Comparison of ENCODE assay signal across 11 mouse cellular contexts in genomic region chr19:47049061-47049460, GRCm38 (mm10). TPM values are rescaled to one million over a fixed set of nuclear protein-coding genes. Genes with fewer than 3 reads are reported as not detected.
DNase-seq lines count a peak whose midpoint lies in the region; ATAC-seq and TF ChIP-seq lines count a peak whose summit lies in the region.
"Had no signal": no experiment of that assay in that cellular context is flagged by ENCODE, and none has a peak within 500 bp of the region (broad histone marks: within the 10 kb centered on the region; RNA-seq: fewer than 3 reads in every experiment).

No protein-coding gene starts in this region.

- H3K9ac ChIP-seq in ES-Bruce4 (ENCODE audit: low read depth, poor library complexity, severe bottlenecking), result 0 out of 2 replicates have a peak overlapping the region, but pooled peaks have one; percentile 88
- H3K9ac ChIP-seq in forebrain, postnatal 0 days, result no peak overlapping the region
- no peak overlapping the region for H3K9ac ChIP-seq in liver, embryonic 16.5 days (ENCODE audit: low read depth, low read length)

- peak overlapping the region; percentile 80 for H3K4me2 ChIP-seq in forebrain, postnatal 0 days (ENCODE audit: low read depth)
- H3K4me2 ChIP-seq in liver, embryonic 16.5 days (ENCODE audit: low read depth, low read length), result peak overlapping the region; percentile 98; the same call in 1 of the 2 replicates

- peak; percentile 14 for TF ChIP-seq POLR2A in ES-Bruce4 (IDR thresholded peaks at IDR 0.05; ENCODE audit: insufficient read depth, low read length)

- no peak for ATAC-seq in erythroblast, adult 5-6 weeks (replicated peaks; ENCODE audit: low FRiP score, poor library complexity, severe bottlenecking)
- no peak for ATAC-seq in forebrain, postnatal 0 days
- ATAC-seq in liver, embryonic 16.5 days (ENCODE audit: low read depth), result no peak
- ATAC-seq in CD4-positive, CD25-positive, alpha-beta regulatory T cell, adult 4 months, result no peak

- H3K4me1 ChIP-seq in erythroblast, embryonic 14.5 days (ENCODE audit: control insufficient read depth), result peaks cover 27% of the 10 kb centered on the region
- peaks cover 1% of the 10 kb centered on the region for H3K4me1 ChIP-seq in ES-Bruce4 (ENCODE audit: control insufficient read depth, insufficient read depth, low read length)
- peaks cover 10% of the 10 kb centered on the region for H3K4me1 ChIP-seq in forebrain, postnatal 0 days (ENCODE audit: insufficient read depth)
- peaks cover 15% of the 10 kb centered on the region for H3K4me1 ChIP-seq in liver, embryonic 16.5 days (ENCODE audit: control insufficient read depth, low read depth, low read length)

- H3K36me3 ChIP-seq in erythroblast, embryonic 14.5 days (ENCODE audit: control insufficient read depth), result peaks cover 31% of the 10 kb centered on the region
- peaks cover 23% of the 10 kb centered on the region for H3K36me3 ChIP-seq in ES-Bruce4 (ENCODE audit: control insufficient read depth, insufficient read depth, low read length, poor library complexity, severe bottlenecking)
- H3K36me3 ChIP-seq in forebrain, postnatal 0 days (ENCODE audit: insufficient read depth), result peaks cover 19% of the 10 kb centered on the region
- no peaks in the 10 kb centered on the region for H3K36me3 ChIP-seq in liver, embryonic 16.5 days (ENCODE audit: control insufficient read depth, insufficient read depth)

- TF ChIP-seq EP300 in ES-Bruce4 (IDR thresholded peaks at IDR 0.05; ENCODE audit: insufficient read depth, low read depth, low read length), result no peak

- H3K27me3 ChIP-seq in erythroblast, embryonic 14.5 days (ENCODE audit: control insufficient read depth), result no peaks in the 10 kb centered on the region
- H3K27me3 ChIP-seq in ES-Bruce4 (ENCODE audit: control insufficient read depth, insufficient read depth, low read length, poor library complexity, severe bottlenecking), result no peaks in the 10 kb centered on the region
- H3K27me3 ChIP-seq in forebrain, postnatal 0 days (ENCODE audit: insufficient read depth, low read length), result no peaks in the 10 kb centered on the region
- no peaks in the 10 kb centered on the region for H3K27me3 ChIP-seq in liver, embryonic 16.5 days (ENCODE audit: control insufficient read depth, insufficient read depth, low read depth, low read length)

- no peak for TF ChIP-seq CTCF in ES-Bruce4 (IDR thresholded peaks at IDR 0.05; ENCODE audit: low read depth, low read length)
- no peak for TF ChIP-seq CTCF in forebrain, postnatal 0 days (IDR thresholded peaks at IDR 0.05; ENCODE audit: low read depth)

- DNase-seq in forebrain, postnatal 0 days, result no peak
- no peak for DNase-seq in thymus, adult 18-20 months
- DNase-seq in urinary bladder, postnatal 14 days (ENCODE audit: low spot score), result no peak
- DNase-seq: cerebellum, adult 8-10 months; gastrocnemius, postnatal 10 days; layer of hippocampus, postnatal 36 days had no signal

- peak overlapping the region; percentile 29 for H3K4me3 ChIP-seq in erythroblast, embryonic 14.5 days (replicated peaks)
- peak overlapping the region; percentile 18; the same call in 1 of the 2 replicates for H3K4me3 ChIP-seq in ES-Bruce4 (ENCODE audit: low read depth, low read length)
- no peak overlapping the region for H3K4me3 ChIP-seq in forebrain, postnatal 0 days (ENCODE audit: low read depth, low read length)
- no peak overlapping the region for H3K4me3 ChIP-seq in liver, embryonic 16.5 days (ENCODE audit: low read depth, low read length)

- H3K9me3 ChIP-seq in erythroblast, embryonic 14.5 days (ENCODE audit: control insufficient read depth, low read length), result no peaks in the 10 kb centered on the region
- H3K9me3 ChIP-seq in ES-Bruce4 (replicated peaks; ENCODE audit: control insufficient read depth, insufficient read depth, low read length, poor library complexity, severe bottlenecking), result no peaks in the 10 kb centered on the region
- H3K9me3 ChIP-seq in forebrain, postnatal 0 days (ENCODE audit: low read length), result no peaks in the 10 kb centered on the region
- H3K9me3 ChIP-seq in liver, embryonic 16.5 days (replicated peaks; ENCODE audit: control insufficient read depth, low read length), result no peaks in the 10 kb centered on the region

- H3K27ac ChIP-seq in ES-Bruce4 (ENCODE audit: insufficient read depth, low read length), result no peak overlapping the region
- H3K27ac ChIP-seq in forebrain, postnatal 0 days (ENCODE audit: low read depth, low read length), result no peak overlapping the region
- no peak overlapping the region for H3K27ac ChIP-seq in liver, embryonic 16.5 days (ENCODE audit: low read length)

- 77% methylated on average over 4 of the region's 4 CpGs for WGBS in forebrain, postnatal 0 days
- 66% methylated on average over 4 of the region's 4 CpGs for WGBS in liver, embryonic 16.5 days (ENCODE audit: insufficient replicate concordance)

RNA-seq across cellular contexts. Expression of gene Pcgf6, which starts 1.6 kb away (rescaled TPM):
- 0.46 and 0.48 TPM in 2 replicates for polyA plus RNA-seq in erythroblast, embryonic 14.5 days (2012)
- 6.1 and 9.2 TPM in 2 replicates for total RNA-seq in erythroblast, adult 5-6 weeks (2015; ENCODE audit: low replicate concordance)
- 1.9 and 2.5 TPM in 2 replicates for total RNA-seq in erythroblast, adult 5-6 weeks (2017; ENCODE audit: low replicate concordance)
- 70.7 and 73.2 TPM in 2 replicates for polyA plus RNA-seq in ES-Bruce4 (2011; ENCODE audit: insufficient read depth, insufficient read length, low read depth, missing spikeins)
- 29.9 and 33.3 TPM in 2 replicates for total RNA-seq in forebrain, postnatal 0 days (2014; rRNA removed)
- polyA plus RNA-seq in forebrain, postnatal 0 days (2015; fragmentation: Nextera tagmentation; extraction: Ambion mirVana), result 13.7 and 20.9 TPM in 2 replicates
- 5.7 and 5.9 TPM in 2 replicates for polyA plus RNA-seq in liver, embryonic 16.5 days (2015; fragmentation: Nextera tagmentation; extraction: Ambion mirVana)
- polyA plus RNA-seq in CD4-positive, CD25-positive, alpha-beta regulatory T cell, adult 4 months (2017; shearing (Covaris generic)), result 1 to 10 TPM; 7.4 to 8.9 TPM

RNA-seq across cellular contexts. Expression of gene Taf5, which starts 18.5 kb away (rescaled TPM):
- 0.86 TPM in 2 replicates for polyA plus RNA-seq in erythroblast, embryonic 14.5 days (2012)
- 2.1 and 5.2 TPM in 2 replicates for total RNA-seq in erythroblast, adult 5-6 weeks (2015; ENCODE audit: low replicate concordance)
- total RNA-seq in erythroblast, adult 5-6 weeks (2017; ENCODE audit: low replicate concordance), result 11.7 and 13.9 TPM in 2 replicates
- polyA plus RNA-seq in ES-Bruce4 (2011; ENCODE audit: insufficient read depth, insufficient read length, low read depth, missing spikeins), result 19.4 and 21.8 TPM in 2 replicates
- total RNA-seq in forebrain, postnatal 0 days (2014; rRNA removed), result 12.9 and 16.0 TPM in 2 replicates
- 3.0 and 3.6 TPM in 2 replicates for polyA plus RNA-seq in forebrain, postnatal 0 days (2015; fragmentation: Nextera tagmentation; extraction: Ambion mirVana)
- 2.6 and 2.7 TPM in 2 replicates for polyA plus RNA-seq in liver, embryonic 16.5 days (2015; fragmentation: Nextera tagmentation; extraction: Ambion mirVana)
- polyA plus RNA-seq in CD4-positive, CD25-positive, alpha-beta regulatory T cell, adult 4 months (2017; shearing (Covaris generic)), result 1 to 10 TPM; 2.0 to 2.8 TPM

RNA-seq across cellular contexts. Expression of gene Nt5c2, which starts 34.1 kb away (rescaled TPM):
- 0.55 and 0.66 TPM in 2 replicates for polyA plus RNA-seq in erythroblast, embryonic 14.5 days (2012)
- total RNA-seq in erythroblast, adult 5-6 weeks (2015; ENCODE audit: low replicate concordance), result 20.2 and 22.4 TPM in 2 replicates
- total RNA-seq in erythroblast, adult 5-6 weeks (2017; ENCODE audit: low replicate concordance), result 20.9 and 22.4 TPM in 2 replicates
- 62.4 and 76.9 TPM in 2 replicates for polyA plus RNA-seq in ES-Bruce4 (2011; ENCODE audit: insufficient read depth, insufficient read length, low read depth, missing spikeins)
- total RNA-seq in forebrain, postnatal 0 days (2014; rRNA removed), result 51.8 and 69.5 TPM in 2 replicates
- 74.1 and 80.4 TPM in 2 replicates for polyA plus RNA-seq in forebrain, postnatal 0 days (2015; fragmentation: Nextera tagmentation; extraction: Ambion mirVana)
- polyA plus RNA-seq in liver, embryonic 16.5 days (2015; fragmentation: Nextera tagmentation; extraction: Ambion mirVana), result 47.4 and 48.4 TPM in 2 replicates
- 10 to 100 TPM; 38.0 to 42.2 TPM for polyA plus RNA-seq in CD4-positive, CD25-positive, alpha-beta regulatory T cell, adult 4 months (2017; shearing (Covaris generic))

RNA-seq across cellular contexts. Expression of gene Ina, which starts 34.6 kb away (rescaled TPM):
- polyA plus RNA-seq in erythroblast, embryonic 14.5 days (2012), result not detected in 2 replicates
- not detected in 2 replicates for total RNA-seq in erythroblast, adult 5-6 weeks (2015; ENCODE audit: low replicate concordance)
- not detected in 2 replicates for total RNA-seq in erythroblast, adult 5-6 weeks (2017; ENCODE audit: low replicate concordance)
- 21.2 and 21.9 TPM in 2 replicates for polyA plus RNA-seq in ES-Bruce4 (2011; ENCODE audit: insufficient read depth, insufficient read length, low read depth, missing spikeins)
- 115 and 156 TPM in 2 replicates for total RNA-seq in forebrain, postnatal 0 days (2014; rRNA removed)
- polyA plus RNA-seq in forebrain, postnatal 0 days (2015; fragmentation: Nextera tagmentation; extraction: Ambion mirVana), result 189 and 260 TPM in 2 replicates
- polyA plus RNA-seq in liver, embryonic 16.5 days (2015; fragmentation: Nextera tagmentation; extraction: Ambion mirVana), result 0.06 and 0.09 TPM in 2 replicates
- not detected for polyA plus RNA-seq in CD4-positive, CD25-positive, alpha-beta regulatory T cell, adult 4 months (2017; shearing (Covaris generic))

RNA-seq across cellular contexts. Expression of gene Usmg5, which starts 41.4 kb away (rescaled TPM):
- 2.3 and 2.6 TPM in 2 replicates for polyA plus RNA-seq in erythroblast, embryonic 14.5 days (2012)
- 199 and 243 TPM in 2 replicates for total RNA-seq in erythroblast, adult 5-6 weeks (2015; ENCODE audit: low replicate concordance)
- total RNA-seq in erythroblast, adult 5-6 weeks (2017; ENCODE audit: low replicate concordance), result 86.3 and 111 TPM in 2 replicates
- polyA plus RNA-seq in ES-Bruce4 (2011; ENCODE audit: insufficient read depth, insufficient read length, low read depth, missing spikeins), result 552 and 561 TPM in 2 replicates
- 734 and 873 TPM in 2 replicates for total RNA-seq in forebrain, postnatal 0 days (2014; rRNA removed)
- polyA plus RNA-seq in forebrain, postnatal 0 days (2015; fragmentation: Nextera tagmentation; extraction: Ambion mirVana), result 1,990 and 2,687 TPM in 2 replicates
- 680 and 757 TPM in 2 replicates for polyA plus RNA-seq in liver, embryonic 16.5 days (2015; fragmentation: Nextera tagmentation; extraction: Ambion mirVana)
- 100 to 1,000 TPM; 175 to 307 TPM for polyA plus RNA-seq in CD4-positive, CD25-positive, alpha-beta regulatory T cell, adult 4 months (2017; shearing (Covaris generic))

Comparison
In these comparisons a context has a peak if more than half of its experiments do, and no peak if none do; other contexts are left out.
1. H3K4me3 ChIP-seq: peak in erythroblast, embryonic 14.5 days (single experiment) and ES-Bruce4 (single experiment); none in forebrain, postnatal 0 days (single experiment) and liver, embryonic 16.5 days (single experiment).
2. RNA of gene Nt5c2, which starts 34.1 kb away (polyA plus RNA-seq): 74.1 to 80.4 TPM in forebrain, postnatal 0 days, 62.4 to 76.9 TPM in ES-Bruce4, 47.4 to 48.4 TPM in liver, embryonic 16.5 days and 38.0 to 42.2 TPM in CD4-positive, CD25-positive, alpha-beta regulatory T cell, adult 4 months; 0.55 to 0.66 TPM in erythroblast, embryonic 14.5 days; every median in the first group is over 10 times any median in the second.